Mouse (Mus musculus): ENCODE results near the gene Pkm. TPM values are rescaled to one million over a fixed set of nuclear protein-coding genes. Genes with fewer than 3 reads are reported as not detected.

The Pkm gene
- polyA plus RNA-seq, 1 experiment from 2014 or later: 1,977 TPM

- Histone ChIP-seq H3K9ac (ENCODE audit: low read length) (no peak overlapping the region), H3K4me1 (ENCODE audit: control insufficient read depth, insufficient read depth, low read length) (peaks cover 7% of the 10 kb centered on the region; the same call in 1 of the 2 replicates), H3K9me3 (replicated peaks; ENCODE audit: control insufficient read depth, low read length) (no peaks in the 10 kb centered on the region), H3K4me2 (ENCODE audit: low read depth, low read length) (no peak overlapping the region), H3K27ac (ENCODE audit: low read length) (no peak overlapping the region), H3K27me3 (ENCODE audit: control insufficient read depth, insufficient read depth, low read length) (no peaks in the 10 kb centered on the region), H3K4me3 (ENCODE audit: low read length) (no peak overlapping the region), H3K36me3 (ENCODE audit: control insufficient read depth, insufficient read depth) (peaks cover 16% of the 10 kb centered on the region)
- no peak for ATAC-seq (replicated peaks; ENCODE audit: extremely low read depth, insufficient read depth, low FRiP score)
- 18% methylated on average over 3 of the region's 3 CpGs for WGBS
Measured at GRCm38 (mm10) chr9:59653371-59653770, 2.8 kb upstream of the Pkm start.

GRCm38 (mm10) chr9:59654450-59654983 is 1.7 kb upstream of the Pkm start:
- ATAC-seq (replicated peaks; ENCODE audit: extremely low read depth, insufficient read depth, low FRiP score): no peak

GRCm38 (mm10) chr9:59656635-59657617 is 758 bp downstream of the Pkm start:
- no peaks in the 10 kb centered on the region for H3K9me3 ChIP-seq (replicated peaks; ENCODE audit: control insufficient read depth, low read length)
- H3K4me1 ChIP-seq (ENCODE audit: control insufficient read depth, insufficient read depth, low read length): peaks cover 36% of the 10 kb centered on the region
- WGBS: under 1% methylated on average over 64 of the region's 65 CpGs
- H3K4me2 ChIP-seq (ENCODE audit: low read depth, low read length): peak overlapping the region; percentile 62
- H3K4me3 ChIP-seq (ENCODE audit: low read length): peak overlapping the region; percentile 87
- H3K36me3 ChIP-seq (ENCODE audit: control insufficient read depth, insufficient read depth): no peaks in the 10 kb centered on the region
- peak; percentile 30 for ATAC-seq (replicated peaks; ENCODE audit: extremely low read depth, insufficient read depth, low FRiP score)
- no peaks in the 10 kb centered on the region for H3K27me3 ChIP-seq (ENCODE audit: control insufficient read depth, insufficient read depth, low read length)
- H3K27ac ChIP-seq (ENCODE audit: low read length): peak overlapping the region; percentile 99
- peak overlapping the region; percentile 95 for H3K9ac ChIP-seq (ENCODE audit: low read length)

More at GRCm38 (mm10) chr9:59654450-59654983, 1.7 kb upstream of the Pkm start:
- Histone ChIP-seq H3K36me3 (ENCODE audit: control insufficient read depth, insufficient read depth) (peaks cover 7% of the 10 kb centered on the region), H3K4me2 (ENCODE audit: low read depth, low read length) (no peak overlapping the region), H3K27ac (ENCODE audit: low read length) (no peak overlapping the region), H3K27me3 (ENCODE audit: control insufficient read depth, insufficient read depth, low read length) (no peaks in the 10 kb centered on the region), H3K4me1 (ENCODE audit: control insufficient read depth, insufficient read depth, low read length) (peaks cover 14% of the 10 kb centered on the region), H3K9ac (ENCODE audit: low read length) (no peak overlapping the region), H3K9me3 (replicated peaks; ENCODE audit: control insufficient read depth, low read length) (no peaks in the 10 kb centered on the region), H3K4me3 (ENCODE audit: low read length) (no peak overlapping the region)
- 81% methylated on average over 2 of the region's 2 CpGs for WGBS

GRCm38 (mm10) chr9:59658146-59658545 is 2.0 kb downstream of the Pkm start:
- Histone ChIP-seq H3K4me2 (ENCODE audit: low read depth, low read length) (peak overlapping the region; percentile 62), H3K4me3 (ENCODE audit: low read length) (peak overlapping the region; percentile 87), H3K27me3 (ENCODE audit: control insufficient read depth, insufficient read depth, low read length) (no peaks in the 10 kb centered on the region), H3K9me3 (replicated peaks; ENCODE audit: control insufficient read depth, low read length) (no peaks in the 10 kb centered on the region), H3K9ac (ENCODE audit: low read length) (peak overlapping the region; percentile 95), H3K27ac (ENCODE audit: low read length) (peak overlapping the region; percentile 99), H3K4me1 (ENCODE audit: control insufficient read depth, insufficient read depth, low read length) (peaks cover 48% of the 10 kb centered on the region), H3K36me3 (ENCODE audit: control insufficient read depth, insufficient read depth) (peaks cover 3% of the 10 kb centered on the region)
- ATAC-seq (replicated peaks; ENCODE audit: extremely low read depth, insufficient read depth, low FRiP score): no peak
- 6% methylated on average over 4 of the region's 4 CpGs for WGBS

GRCm38 (mm10) chr9:59659036-59660026 is 3.2 kb downstream of the Pkm start:
- ATAC-seq (replicated peaks; ENCODE audit: extremely low read depth, insufficient read depth, low FRiP score): peak; percentile 16; the same call in 1 of the 2 replicates

GRCm38 (mm10) chr9:59660421-59660820 is 4.3 kb downstream of the Pkm start:
- H3K36me3 ChIP-seq (ENCODE audit: control insufficient read depth, insufficient read depth): peaks cover 14% of the 10 kb centered on the region
- H3K4me2 ChIP-seq (ENCODE audit: low read depth, low read length): peak overlapping the region; percentile 62
- ATAC-seq (replicated peaks; ENCODE audit: extremely low read depth, insufficient read depth, low FRiP score): no peak
- H3K27ac ChIP-seq (ENCODE audit: low read length): peak overlapping the region; percentile 99
- H3K9ac ChIP-seq (ENCODE audit: low read length): peak overlapping the region; percentile 67
- H3K9me3 ChIP-seq (replicated peaks; ENCODE audit: control insufficient read depth, low read length): no peaks in the 10 kb centered on the region
- H3K27me3 ChIP-seq (ENCODE audit: control insufficient read depth, insufficient read depth, low read length): no peaks in the 10 kb centered on the region
- peak overlapping the region; percentile 41 for H3K4me3 ChIP-seq (ENCODE audit: low read length)
- 32% methylated on average over 10 of the region's 10 CpGs for WGBS
- H3K4me1 ChIP-seq (ENCODE audit: control insufficient read depth, insufficient read depth, low read length): peaks cover 71% of the 10 kb centered on the region

More at GRCm38 (mm10) chr9:59659036-59660026, 3.2 kb downstream of the Pkm start:
- peaks cover 60% of the 10 kb centered on the region for H3K4me1 ChIP-seq (ENCODE audit: control insufficient read depth, insufficient read depth, low read length)
- H3K4me3 ChIP-seq (ENCODE audit: low read length): peak overlapping the region; percentile 87
- no peaks in the 10 kb centered on the region for H3K9me3 ChIP-seq (replicated peaks; ENCODE audit: control insufficient read depth, low read length)
- H3K9ac ChIP-seq (ENCODE audit: low read length): peak overlapping the region; percentile 95
- H3K36me3 ChIP-seq (ENCODE audit: control insufficient read depth, insufficient read depth): peaks cover 5% of the 10 kb centered on the region
- peak overlapping the region; percentile 62 for H3K4me2 ChIP-seq (ENCODE audit: low read depth, low read length)
- no peaks in the 10 kb centered on the region for H3K27me3 ChIP-seq (ENCODE audit: control insufficient read depth, insufficient read depth, low read length)
- H3K27ac ChIP-seq (ENCODE audit: low read length): peak overlapping the region; percentile 99
- 18% methylated on average over 14 of the region's 14 CpGs for WGBS

- WGBS: 33% methylated on average over 6 of the region's 6 CpGs
- Histone ChIP-seq H3K9ac (ENCODE audit: low read length) (peak overlapping the region; percentile 67), H3K4me3 (ENCODE audit: low read length) (peak overlapping the region; percentile 41), H3K27ac (ENCODE audit: low read length) (peak overlapping the region; percentile 99), H3K4me2 (ENCODE audit: low read depth, low read length) (peak overlapping the region; percentile 62), H3K27me3 (ENCODE audit: control insufficient read depth, insufficient read depth, low read length) (no peaks in the 10 kb centered on the region), H3K36me3 (ENCODE audit: control insufficient read depth, insufficient read depth) (peaks cover 22% of the 10 kb centered on the region), H3K4me1 (ENCODE audit: control insufficient read depth, insufficient read depth, low read length) (peaks cover 74% of the 10 kb centered on the region), H3K9me3 (replicated peaks; ENCODE audit: control insufficient read depth, low read length) (no peaks in the 10 kb centered on the region)
- ATAC-seq (replicated peaks; ENCODE audit: extremely low read depth, insufficient read depth, low FRiP score): 0 out of 2 replicates have a peak, but pooled peaks have one; percentile 13
Measured at GRCm38 (mm10) chr9:59661298-59661975, 5.3 kb downstream of the Pkm start.

- Histone ChIP-seq H3K9ac (ENCODE audit: low read length) (peak overlapping the region; percentile 33; the same call in 1 of the 2 replicates), H3K27me3 (ENCODE audit: control insufficient read depth, insufficient read depth, low read length) (no peaks in the 10 kb centered on the region), H3K4me2 (ENCODE audit: low read depth, low read length) (peak overlapping the region; percentile 25), H3K4me1 (ENCODE audit: control insufficient read depth, insufficient read depth, low read length) (peaks cover 84% of the 10 kb centered on the region), H3K9me3 (replicated peaks; ENCODE audit: control insufficient read depth, low read length) (no peaks in the 10 kb centered on the region), H3K36me3 (ENCODE audit: control insufficient read depth, insufficient read depth) (peaks cover 40% of the 10 kb centered on the region), H3K27ac (ENCODE audit: low read length) (peak overlapping the region; percentile 55), H3K4me3 (ENCODE audit: low read length) (no peak overlapping the region)
- WGBS: 63% methylated on average over 7 of the region's 7 CpGs
- no peak for ATAC-seq (replicated peaks; ENCODE audit: extremely low read depth, insufficient read depth, low FRiP score)
Measured at GRCm38 (mm10) chr9:59663226-59663625, 7.1 kb downstream of the Pkm start.

Measured in heart, embryonic 16.5 days (tissue).